Mouse (Mus musculus) heart, adult 2 months (tissue): ENCODE measurements at regions not wholly inside any gene's neighbourhood (a gene's known extent, or its start where the extent isn't known, plus 50 kb on each side); places are given as distances from the start of the nearest gene placed in this dataset.

Source experiments
- CTCF ChIP-seq: fragments of 200-600 bp; IDR thresholded peaks from 2 replicates; pipeline ENCODE4 v1.8.1; 2022; ENCODE audit warnings: antibody characterized with exemption, mild to moderate bottlenecking, moderate library complexity
- EP300 ChIP-seq: fragments of 200-500 bp; IDR thresholded peaks from 2 replicates; pipeline ENCODE4 v1.6.1; 2011; ENCODE audit warnings: low read depth, low read length, control low read depth; ENCODE audit not compliant: insufficient read depth
- POLR2A ChIP-seq: fragments of 200-500 bp; IDR thresholded peaks from 2 replicates; pipeline ENCODE4 v1.6.1; 2011; ENCODE audit warnings: mild to moderate bottlenecking, low read depth, low read length, control low read depth; ENCODE audit not compliant: insufficient read depth

DNA sequence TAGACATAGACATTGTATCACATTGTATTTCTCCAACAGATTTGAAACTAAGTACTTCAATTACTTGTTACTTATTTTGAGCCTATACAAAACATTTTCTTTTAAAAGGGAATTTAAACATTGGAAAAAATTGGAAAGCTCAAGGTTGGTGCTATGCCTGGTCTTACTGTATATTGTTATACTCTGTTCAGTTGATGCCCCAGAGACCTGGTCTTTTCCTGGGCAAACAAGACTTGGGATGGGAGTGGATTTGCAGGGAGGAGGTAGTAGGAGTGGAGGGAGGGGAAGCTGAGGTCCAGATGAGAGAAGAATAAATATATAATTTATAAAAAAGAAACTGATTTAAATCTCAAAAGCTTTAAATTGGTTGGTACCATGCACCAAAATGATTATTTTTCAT, 95.1 kb upstream of the Robo2 start:
- TF ChIP-seq POLR2A (no peak), EP300 (no peak), CTCF (no peak)
